Mouse (Mus musculus): ENCODE results near the gene Rap1gap.

- TF ChIP-seq CTCF (IDR thresholded peaks at IDR 0.05; ENCODE audit: low read depth) (no peak), EP300 (IDR thresholded peaks at IDR 0.05; ENCODE audit: low read depth) (no peak)
These were observed 30.8 kb downstream of the Rap1gap start for GRCm38 (mm10) chr4:137695300-137695699.
